ENCODE assay signal across 8 mouse cellular contexts in the genomic region with DNA sequence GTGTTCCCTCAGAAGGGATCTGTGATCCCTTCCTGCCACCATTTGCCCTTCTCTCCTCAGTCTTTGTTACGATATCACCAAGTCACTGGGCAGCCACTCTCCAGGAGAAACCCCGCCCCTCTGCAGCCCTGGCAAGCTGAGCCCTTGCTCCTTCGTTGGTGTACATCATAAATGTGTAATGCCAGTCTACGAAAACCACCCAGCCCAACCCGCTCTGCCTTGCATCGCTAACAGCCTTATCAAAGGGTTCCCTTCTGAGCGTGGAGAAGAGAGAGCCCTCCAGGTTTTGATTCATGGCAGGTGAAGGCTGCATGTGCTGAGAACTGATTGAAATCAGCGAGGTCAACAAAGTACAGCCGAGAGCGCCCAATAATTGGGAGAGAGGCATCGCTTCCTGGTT.
DNase-seq lines count a peak whose midpoint lies in the region; ATAC-seq and TF ChIP-seq lines count a peak whose summit lies in the region.

No protein-coding gene starts in this region.

- no peak overlapping the region for H3K27ac ChIP-seq in lung, postnatal 0 days (ENCODE audit: low read length)
- no peak overlapping the region for H3K27ac ChIP-seq in limb, embryonic 12.5 days
- H3K27ac ChIP-seq in stomach, embryonic 15.5 days, result no peak overlapping the region

- no peak for TF ChIP-seq EP300 in lung, postnatal 0 days (IDR thresholded peaks at IDR 0.05)

- peak overlapping the region; percentile 39 for H3K4me2 ChIP-seq in lung, postnatal 0 days (replicated peaks; ENCODE audit: low read depth, low read length)
- peak overlapping the region; percentile 47 for H3K4me2 ChIP-seq in limb, embryonic 12.5 days
- peak overlapping the region; percentile 49 for H3K4me2 ChIP-seq in stomach, embryonic 15.5 days

- DNase-seq in embryo, embryonic 10.5 days (ENCODE audit: low spot score), result peak; percentile 34
- no peak for DNase-seq in embryo, embryonic 10 days (ENCODE audit: low spot score)
- DNase-seq in lung, postnatal 0 days (ENCODE audit: low spot score), result no peak
- DNase-seq in lung, adult 2 months, result no peak
- DNase-seq in layer of hippocampus, adult 11-12 months (ENCODE audit: low spot score), result no peak
- no peak for DNase-seq in gastrocnemius, postnatal 36 days

- no peak for TF ChIP-seq CTCF in lung, postnatal 0 days (IDR thresholded peaks at IDR 0.05)
- no peak for TF ChIP-seq CTCF in lung, adult 2 months (IDR thresholded peaks at IDR 0.05; ENCODE audit: insufficient read depth, low read length)

- H3K4me3 ChIP-seq in lung, postnatal 0 days (ENCODE audit: low read depth, low read length), result no peak overlapping the region
- H3K4me3 ChIP-seq in lung, adult 2 months (replicated peaks; ENCODE audit: extremely low read depth, low read depth, low read length), result no peak overlapping the region
- H3K4me3 ChIP-seq in limb, embryonic 12.5 days (replicated peaks), result peak overlapping the region; percentile 15; the same call in 1 of the 2 replicates
- H3K4me3 ChIP-seq in stomach, embryonic 15.5 days (replicated peaks), result no peak overlapping the region

- 24% methylated on average over 11 of the region's 11 CpGs for WGBS in lung, postnatal 0 days
- WGBS in lung, adult 2 months, result 32% methylated on average over 11 of the region's 11 CpGs
- 19% methylated on average over 11 of the region's 11 CpGs for WGBS in limb, embryonic 12.5 days
- 29% methylated on average over 11 of the region's 11 CpGs for WGBS in stomach, embryonic 15.5 days

- no peaks in the 10 kb centered on the region; the same call in 1 of the 2 replicates for H3K4me1 ChIP-seq in lung, postnatal 0 days (ENCODE audit: insufficient read depth, low read depth, low read length)
- peaks cover 6% of the 10 kb centered on the region for H3K4me1 ChIP-seq in lung, adult 2 months (ENCODE audit: control insufficient read depth, insufficient read depth, low read length)
- H3K4me1 ChIP-seq in limb, embryonic 12.5 days (replicated peaks), result peaks cover 9% of the 10 kb centered on the region; the same call in 1 of the 2 replicates
- H3K4me1 ChIP-seq in stomach, embryonic 15.5 days, result no peaks in the 10 kb centered on the region

- intact Hi-C loops in gastrocnemius, postnatal 36 days (cut with DNase I), result no loop called here

- no peak overlapping the region for H3K9ac ChIP-seq in lung, postnatal 0 days (replicated peaks; ENCODE audit: low read depth)
- no peak overlapping the region for H3K9ac ChIP-seq in limb, embryonic 12.5 days (replicated peaks)
- H3K9ac ChIP-seq in stomach, embryonic 15.5 days, result no peak overlapping the region

- no peaks in the 10 kb centered on the region for H3K36me3 ChIP-seq in lung, postnatal 0 days (ENCODE audit: insufficient read depth, low read length)
- no peaks in the 10 kb centered on the region for H3K36me3 ChIP-seq in limb, embryonic 12.5 days
- no peaks in the 10 kb centered on the region for H3K36me3 ChIP-seq in stomach, embryonic 15.5 days

- H3K27me3 ChIP-seq in lung, postnatal 0 days (replicated peaks; ENCODE audit: insufficient read depth, low read length), result no peaks in the 10 kb centered on the region
- peaks cover 4% of the 10 kb centered on the region; the same call in 1 of the 2 replicates for H3K27me3 ChIP-seq in limb, embryonic 12.5 days
- H3K27me3 ChIP-seq in stomach, embryonic 15.5 days (replicated peaks), result no peaks in the 10 kb centered on the region

- no peaks in the 10 kb centered on the region; the same call in 1 of the 2 replicates for H3K9me3 ChIP-seq in lung, postnatal 0 days (ENCODE audit: low read length)
- no peaks in the 10 kb centered on the region for H3K9me3 ChIP-seq in limb, embryonic 12.5 days
- H3K9me3 ChIP-seq in stomach, embryonic 15.5 days, result no peaks in the 10 kb centered on the region

- no peak for TF ChIP-seq POLR2A in lung, adult 2 months (IDR thresholded peaks at IDR 0.05; ENCODE audit: borderline replicate concordance, extremely low read depth, low read depth, low read length)

- no peak for ATAC-seq in lung, postnatal 0 days
- no peak for ATAC-seq in limb, embryonic 12.5 days (ENCODE audit: insufficient number of reproducible peaks, insufficient read depth, low FRiP score, low TSS enrichment, low read depth)
- ATAC-seq in stomach, embryonic 15.5 days (ENCODE audit: insufficient read depth, low FRiP score, low read depth), result no peak
